Mouse (Mus musculus): ENCODE measurements around the gene Tspyl3. TPM values are rescaled to one million over a fixed set of nuclear protein-coding genes. Genes with fewer than 3 reads are reported as not detected.

Gene Tspyl3
- polyA plus RNA-seq (2017; shearing (Covaris generic)), result 8.6 TPM

GRCm38 (mm10) chr2:153224946-153225594, at the start of gene Tspyl3:
TSS of gene Tspyl3 (minus strand) at chr2:153225441.

GRCm38 (mm10) chr2:153241250-153242014, 16.2 kb upstream of the Tspyl3 start, which contains the start of the genes Plagl2 and Pofut1:
TSS of gene Plagl2 (minus strand) at chr2:153241426.
TSS of gene Pofut1 (plus strand) at chr2:153241533.

Other genes starting within 250 kb of the Tspyl3 start
- 80.7 TPM for gene Pdrg1, start 210.0 kb downstream of the Tspyl3 start, polyA plus RNA-seq (2017; shearing (Covaris generic))
- not detected for gene Xkr7, start 193.6 kb downstream of the Tspyl3 start, polyA plus RNA-seq (2017; shearing (Covaris generic))
- gene Ccm2l, start 159.5 kb downstream of the Tspyl3 start, polyA plus RNA-seq (2017; shearing (Covaris generic)), result not detected
- gene Hck, start 117.0 kb downstream of the Tspyl3 start, polyA plus RNA-seq (2017; shearing (Covaris generic)), result not detected
- gene Tm9sf4, start 64.1 kb downstream of the Tspyl3 start, polyA plus RNA-seq (2017; shearing (Covaris generic)), result 45.9 TPM
- 12.9 TPM for gene Plagl2, start 16.0 kb upstream of the Tspyl3 start, polyA plus RNA-seq (2017; shearing (Covaris generic))
- gene Pofut1, start 16.1 kb upstream of the Tspyl3 start, polyA plus RNA-seq (2017; shearing (Covaris generic)), result 10.1 TPM
- gene Kif3b, start 66.0 kb upstream of the Tspyl3 start, polyA plus RNA-seq (2017; shearing (Covaris generic)), result 9.4 TPM
- 42.2 TPM for gene Asxl1, start 120.4 kb upstream of the Tspyl3 start, polyA plus RNA-seq (2017; shearing (Covaris generic))